Mouse (Mus musculus): ENCODE data around the gene Syf2.

Gene Syf2

GRCm38 (mm10) chr4:134978930-134979329, 48.2 kb downstream of the Syf2 start:
- DNase-seq, result no peak

GRCm38 (mm10) chr4:134981959-134982431, 51.3 kb downstream of the Syf2 start:
- DNase-seq, result no peak

GRCm38 (mm10) chr4:134983136-134983535, 52.4 kb downstream of the Syf2 start:
- no peak for DNase-seq

GRCm38 (mm10) chr4:134984555-134984954, 53.9 kb downstream of the Syf2 start:
- no peak for DNase-seq

- DNase-seq, result no peak
Measured at GRCm38 (mm10) chr4:134985626-134986335, 55.1 kb downstream of the Syf2 start.

GRCm38 (mm10) chr4:134986336-134986635, 55.6 kb downstream of the Syf2 start:
- DNase-seq, result no peak

GRCm38 (mm10) chr4:134986963-134987362, 56.3 kb downstream of the Syf2 start:
- DNase-seq, result no peak
